Mouse (Mus musculus): Measurements from ENCODE around the gene Cstl1. TPM values are rescaled to one million over a fixed set of nuclear protein-coding genes. Genes with fewer than 3 reads are reported as not detected.
"Not testable (repeated sequence)": the region's sequence is repeated elsewhere in the genome, so short reads cannot be mapped to it uniquely, and the experiment has no call there.

The Cstl1 gene
- polyA plus RNA-seq, 1 experiment from 2014 or later = not detected

DNA sequence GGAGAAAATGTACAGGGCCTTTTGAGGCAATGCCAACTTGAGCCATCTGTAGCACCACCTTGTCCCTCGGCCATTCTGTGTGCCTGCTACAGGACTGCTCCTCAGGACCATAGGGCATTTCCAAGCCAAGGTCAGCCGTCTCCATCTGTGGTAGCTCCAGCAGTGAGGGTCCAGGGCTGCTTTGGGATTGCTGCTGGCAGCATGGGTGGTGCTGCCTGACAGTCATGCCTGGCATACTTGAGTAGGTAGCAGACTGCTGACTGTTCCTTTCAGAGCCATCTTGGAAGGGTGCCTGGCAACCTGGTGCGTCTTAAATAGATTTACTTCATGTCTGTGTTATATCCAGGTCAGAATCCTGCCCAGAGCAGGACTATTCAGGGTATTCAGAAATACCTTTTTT, 7.2 kb upstream of the Cstl1 start:
- no peak overlapping the region for H3K27ac ChIP-seq (ENCODE audit: low read depth, low read length)
- ATAC-seq (ENCODE audit: low FRiP score, low TSS enrichment) = no peak
- 78% methylated on average over 3 of the region's 3 CpGs for WGBS
- no peaks in the 10 kb centered on the region for H3K4me1 ChIP-seq (ENCODE audit: control insufficient read depth, insufficient read depth, low read length)
- no peak overlapping the region for H3K4me2 ChIP-seq (replicated peaks; ENCODE audit: low read depth, low read length)
- H3K9ac ChIP-seq (ENCODE audit: low read depth, low read length) = no peak overlapping the region
- no peaks in the 10 kb centered on the region for H3K27me3 ChIP-seq (ENCODE audit: control insufficient read depth, insufficient read depth, low read length)
- no peaks in the 10 kb centered on the region for H3K9me3 ChIP-seq (ENCODE audit: control insufficient read depth, low read length)
- H3K4me3 ChIP-seq (ENCODE audit: low read length) = no peak overlapping the region
- no peaks in the 10 kb centered on the region for H3K36me3 ChIP-seq (ENCODE audit: control insufficient read depth, insufficient read depth, low read length)

DNA sequence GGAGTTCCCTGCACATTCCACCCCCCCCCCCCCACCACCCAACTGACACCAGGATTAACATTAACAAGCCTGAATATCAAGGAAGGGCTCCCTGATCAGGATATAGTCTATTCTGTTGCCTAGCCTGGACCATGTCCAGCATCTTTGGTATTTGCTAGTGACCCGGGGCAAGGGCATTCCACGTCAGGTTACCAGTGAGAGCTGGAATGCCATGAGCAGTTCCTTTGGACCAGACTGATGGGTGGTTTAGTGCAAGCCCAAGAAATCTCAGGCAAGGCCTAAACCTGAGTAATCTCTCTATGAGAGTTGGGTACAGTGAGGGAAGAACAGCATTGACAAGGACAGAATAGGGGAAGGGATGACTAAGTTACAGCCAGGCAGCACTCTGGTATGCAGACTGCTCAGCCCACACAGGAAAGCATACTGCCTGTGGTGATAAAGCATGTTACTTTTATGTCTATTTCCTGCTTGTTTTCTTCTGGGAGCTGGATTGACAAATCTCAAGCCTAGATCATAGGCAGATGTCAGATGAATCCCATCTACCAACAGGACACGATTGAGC, 6.2 kb upstream of the Cstl1 start:
- Histone ChIP-seq H3K4me2 (replicated peaks; ENCODE audit: low read depth, low read length) (no peak overlapping the region), H3K36me3 (ENCODE audit: control insufficient read depth, insufficient read depth, low read length) (no peaks in the 10 kb centered on the region), H3K27me3 (ENCODE audit: control insufficient read depth, insufficient read depth, low read length) (no peaks in the 10 kb centered on the region), H3K9me3 (ENCODE audit: control insufficient read depth, low read length) (no peaks in the 10 kb centered on the region), H3K9ac (ENCODE audit: low read depth, low read length) (no peak overlapping the region), H3K4me1 (ENCODE audit: control insufficient read depth, insufficient read depth, low read length) (no peaks in the 10 kb centered on the region), H3K27ac (ENCODE audit: low read depth, low read length) (no peak overlapping the region), H3K4me3 (ENCODE audit: low read length) (no peak overlapping the region)
- no peak for ATAC-seq (ENCODE audit: low FRiP score, low TSS enrichment)
- 82% methylated on average over 3 of the region's 3 CpGs for WGBS

DNA sequence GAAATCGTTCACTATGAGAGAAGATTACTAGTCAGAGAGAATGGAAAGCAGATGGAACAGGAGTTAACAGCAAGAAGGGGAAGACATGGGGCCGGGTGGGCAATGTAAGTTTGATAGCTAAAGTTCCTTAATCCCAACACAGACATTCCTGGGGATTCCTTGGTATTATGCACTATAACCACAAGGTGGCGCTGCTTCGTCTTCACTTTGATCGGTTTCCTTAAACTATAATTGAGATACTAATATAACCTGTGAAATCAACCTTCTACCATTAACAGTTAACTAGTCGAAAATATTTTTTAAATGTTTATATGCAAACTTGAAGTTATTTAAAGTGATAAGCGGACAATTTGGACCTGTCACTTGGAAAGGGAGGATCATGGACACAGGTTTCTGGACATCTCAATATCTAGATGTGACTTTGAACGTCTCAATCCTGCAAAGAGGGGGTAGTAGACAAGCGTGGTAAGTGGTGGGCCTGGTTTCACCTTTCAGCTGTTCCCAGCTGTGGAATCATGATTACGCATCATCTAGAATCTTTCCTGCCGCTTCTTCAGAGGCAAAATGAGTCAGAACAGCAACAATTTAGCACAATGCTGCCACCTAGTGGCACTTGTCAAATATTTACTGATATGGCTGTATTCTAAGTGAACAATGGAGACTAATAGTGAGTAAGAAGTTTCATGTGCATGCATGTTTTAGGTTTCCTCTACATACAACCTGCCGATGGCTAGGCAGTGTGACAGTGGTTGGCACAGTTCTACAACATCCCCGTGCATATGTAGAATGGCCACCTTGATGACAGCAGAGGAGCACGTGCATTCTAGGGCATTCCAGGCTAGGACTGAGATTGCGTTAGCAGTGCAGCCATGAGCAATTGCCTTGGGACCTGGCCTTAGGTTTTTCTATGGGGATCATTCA, 2.0 kb downstream of the Cstl1 start:
- no peaks in the 10 kb centered on the region for H3K4me1 ChIP-seq (ENCODE audit: control insufficient read depth, insufficient read depth, low read length)
- no peak overlapping the region for H3K9ac ChIP-seq (ENCODE audit: low read depth, low read length)
- H3K36me3 ChIP-seq (ENCODE audit: control insufficient read depth, insufficient read depth, low read length) = no peaks in the 10 kb centered on the region
- H3K27me3 ChIP-seq (ENCODE audit: control insufficient read depth, insufficient read depth, low read length) = no peaks in the 10 kb centered on the region
- WGBS = 20% methylated on average over 15 of the region's 15 CpGs
- no peak overlapping the region for H3K27ac ChIP-seq (ENCODE audit: low read depth, low read length)
- H3K4me3 ChIP-seq (ENCODE audit: low read length) = peak overlapping the region; percentile 23; the same call in 1 of the 2 replicates
- peak overlapping the region; percentile 56 for H3K4me2 ChIP-seq (replicated peaks; ENCODE audit: low read depth, low read length)
- no peaks in the 10 kb centered on the region for H3K9me3 ChIP-seq (ENCODE audit: control insufficient read depth, low read length)
- ATAC-seq (ENCODE audit: low FRiP score, low TSS enrichment) = peak; percentile 89

- no peaks in the 10 kb centered on the region for H3K9me3 ChIP-seq (ENCODE audit: control insufficient read depth, low read length)
- H3K4me2 ChIP-seq (replicated peaks; ENCODE audit: low read depth, low read length) = no peak overlapping the region
- H3K9ac ChIP-seq (ENCODE audit: low read depth, low read length) = no peak overlapping the region
- H3K4me3 ChIP-seq (ENCODE audit: low read length) = no peak overlapping the region
- no peak overlapping the region for H3K27ac ChIP-seq (ENCODE audit: low read depth, low read length)
- H3K4me1 ChIP-seq (ENCODE audit: control insufficient read depth, insufficient read depth, low read length) = no peaks in the 10 kb centered on the region
- ATAC-seq (ENCODE audit: low FRiP score, low TSS enrichment) = no peak
- no peaks in the 10 kb centered on the region for H3K36me3 ChIP-seq (ENCODE audit: control insufficient read depth, insufficient read depth, low read length)
- 83% methylated on average over 1 of the region's 1 CpGs for WGBS
- no peaks in the 10 kb centered on the region for H3K27me3 ChIP-seq (ENCODE audit: control insufficient read depth, insufficient read depth, low read length)
Observed at GRCm38 (mm10) chr2:148754310-148754846, 4.2 kb downstream of the Cstl1 start.

GRCm38 (mm10) chr2:148763648-148764388, 13.7 kb downstream of the Cstl1 start:
- H3K27me3 ChIP-seq (ENCODE audit: control insufficient read depth, insufficient read depth, low read length) = no peaks in the 10 kb centered on the region
- H3K9ac ChIP-seq (ENCODE audit: low read depth, low read length) = no peak overlapping the region
- H3K27ac ChIP-seq (ENCODE audit: low read depth, low read length) = no peak overlapping the region
- H3K4me3 ChIP-seq (ENCODE audit: low read length) = no peak overlapping the region
- ATAC-seq (ENCODE audit: low FRiP score, low TSS enrichment) = no peak
- no peaks in the 10 kb centered on the region for H3K9me3 ChIP-seq (ENCODE audit: control insufficient read depth, low read length)
- no peaks in the 10 kb centered on the region for H3K4me1 ChIP-seq (ENCODE audit: control insufficient read depth, insufficient read depth, low read length)
- WGBS = 94% methylated on average over 1 of the region's 1 CpGs
- no peaks in the 10 kb centered on the region for H3K36me3 ChIP-seq (ENCODE audit: control insufficient read depth, insufficient read depth, low read length)
- no peak overlapping the region for H3K4me2 ChIP-seq (replicated peaks; ENCODE audit: low read depth, low read length)

DNA sequence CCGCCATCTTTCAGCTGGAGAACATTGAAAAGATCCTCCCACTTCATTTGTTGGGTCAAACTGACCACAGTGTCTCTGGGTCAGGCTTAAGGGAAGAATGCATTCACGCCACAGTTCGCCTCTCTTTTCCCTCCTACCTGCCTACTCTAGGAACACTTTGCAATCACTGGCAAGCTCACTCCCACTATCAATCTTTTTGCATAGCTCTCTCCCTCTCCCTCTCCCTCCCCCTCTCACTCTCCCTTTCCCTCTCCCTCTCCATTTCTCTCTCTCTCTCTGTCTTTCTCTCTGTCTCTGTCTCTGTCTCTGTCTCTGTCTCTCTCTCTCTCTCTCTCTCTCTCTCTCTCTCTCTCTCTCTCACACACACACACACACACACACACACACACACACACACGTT, 21.2 kb downstream of the Cstl1 start, which contains the start of gene Cst11:
Cst11 (minus strand) TSS at position 101 of the 400 bp plus-strand sequence.
- not testable (repeated sequence) for ATAC-seq (ENCODE audit: low FRiP score, low TSS enrichment); H3K9me3 ChIP-seq (ENCODE audit: control insufficient read depth, low read length); H3K4me1 ChIP-seq (ENCODE audit: control insufficient read depth, insufficient read depth, low read length); H3K4me2 ChIP-seq (replicated peaks; ENCODE audit: low read depth, low read length); H3K27me3 ChIP-seq (ENCODE audit: control insufficient read depth, insufficient read depth, low read length); H3K4me3 ChIP-seq (ENCODE audit: low read length); H3K27ac ChIP-seq (ENCODE audit: low read depth, low read length); H3K9ac ChIP-seq (ENCODE audit: low read depth, low read length); H3K36me3 ChIP-seq (ENCODE audit: control insufficient read depth, insufficient read depth, low read length)
- WGBS = 83% methylated on average over 4 of the region's 4 CpGs

- Histone ChIP-seq H3K4me1 (ENCODE audit: control insufficient read depth, insufficient read depth, low read length) (no peaks in the 10 kb centered on the region), H3K36me3 (ENCODE audit: control insufficient read depth, insufficient read depth, low read length) (no peaks in the 10 kb centered on the region), H3K4me3 (ENCODE audit: low read length) (no peak within 1 kb of the TSS), H3K9me3 (ENCODE audit: control insufficient read depth, low read length) (no peaks in the 10 kb centered on the region), H3K9ac (ENCODE audit: low read depth, low read length) (no peak within 1 kb of the TSS), H3K27me3 (ENCODE audit: control insufficient read depth, insufficient read depth, low read length) (no peaks in the 10 kb centered on the region), H3K4me2 (replicated peaks; ENCODE audit: low read depth, low read length) (no peak within 1 kb of the TSS), H3K27ac (ENCODE audit: low read depth, low read length) (no peak within 1 kb of the TSS)
- WGBS = 34% methylated on average over 1 of the region's 1 CpGs
- ATAC-seq (ENCODE audit: low FRiP score, low TSS enrichment) = no peak
Observed at GRCm38 (mm10) chr2:148781709-148782108, 31.6 kb downstream of the Cstl1 start, which contains the start of gene 8030411F24Rik. Gene 8030411F24Rik, plus strand, starts transcription at chr2:148782009.

GRCm38 (mm10) chr2:148789142-148789541, 39.0 kb downstream of the Cstl1 start, which contains the start of gene Cst12:
Gene Cst12, plus strand, starts transcription at chr2:148789361.
- no peak within 1 kb of the TSS for H3K4me2 ChIP-seq (replicated peaks; ENCODE audit: low read depth, low read length)
- 91% methylated on average over 6 of the region's 6 CpGs for WGBS
- H3K27me3 ChIP-seq (ENCODE audit: control insufficient read depth, insufficient read depth, low read length) = no peaks in the 10 kb centered on the region
- H3K4me1 ChIP-seq (ENCODE audit: control insufficient read depth, insufficient read depth, low read length) = no peaks in the 10 kb centered on the region
- H3K9ac ChIP-seq (ENCODE audit: low read depth, low read length) = no peak within 1 kb of the TSS
- H3K9me3 ChIP-seq (ENCODE audit: control insufficient read depth, low read length) = no peaks in the 10 kb centered on the region
- H3K4me3 ChIP-seq (ENCODE audit: low read length) = no peak within 1 kb of the TSS
- H3K36me3 ChIP-seq (ENCODE audit: control insufficient read depth, insufficient read depth, low read length) = no peaks in the 10 kb centered on the region
- no peak for ATAC-seq (ENCODE audit: low FRiP score, low TSS enrichment)
- H3K27ac ChIP-seq (ENCODE audit: low read depth, low read length) = no peak within 1 kb of the TSS

Data from kidney, embryonic 14.5 days (tissue).